Mouse (Mus musculus) neural tube, postnatal 0 days (tissue): Measurements from ENCODE around the gene Olfr816. TPM values are rescaled to one million over a fixed set of nuclear protein-coding genes. Genes with fewer than 3 reads are reported as not detected.

Experiments used
- polyA plus RNA-seq: library from polyadenylated mRNA; unstranded; fragments of >200 nt; fragmentation: Nextera tagmentation; extraction: Ambion mirVana; gene quantifications from 2 replicates; pipeline ENCODE4 v1.2.1, GENCODE M21; 2015

The Olfr816 gene
- not detected in 2 replicates for polyA plus RNA-seq

GRCm38 (mm10) chr10:129915497-129915896 lies at the start of gene Olfr816:
Olfr816 (minus strand) TSS chr10:129915597.

DNA sequence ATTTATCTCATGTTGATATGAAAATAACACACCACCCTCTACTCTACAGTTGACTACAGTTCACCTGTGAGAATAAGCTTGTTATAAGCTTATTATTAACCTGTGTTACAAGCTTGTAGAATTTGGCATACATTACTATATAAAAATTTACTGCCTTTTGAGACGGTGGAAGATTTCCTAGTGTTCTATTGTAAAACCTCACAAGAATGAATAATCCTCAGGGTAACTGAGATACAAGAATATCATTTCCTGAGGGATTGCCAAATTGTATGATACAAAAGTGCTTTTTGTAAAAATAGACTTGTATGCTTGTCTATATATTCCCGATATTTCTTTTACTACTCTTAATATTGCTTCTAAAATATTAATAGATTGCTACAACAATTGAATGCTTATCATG lies 33.6 kb upstream of the Olfr816 start, which contains the start of gene Olfr818:
TSS of gene Olfr818 (minus strand) at position 101 of the 400 bp plus-strand sequence.

DNA sequence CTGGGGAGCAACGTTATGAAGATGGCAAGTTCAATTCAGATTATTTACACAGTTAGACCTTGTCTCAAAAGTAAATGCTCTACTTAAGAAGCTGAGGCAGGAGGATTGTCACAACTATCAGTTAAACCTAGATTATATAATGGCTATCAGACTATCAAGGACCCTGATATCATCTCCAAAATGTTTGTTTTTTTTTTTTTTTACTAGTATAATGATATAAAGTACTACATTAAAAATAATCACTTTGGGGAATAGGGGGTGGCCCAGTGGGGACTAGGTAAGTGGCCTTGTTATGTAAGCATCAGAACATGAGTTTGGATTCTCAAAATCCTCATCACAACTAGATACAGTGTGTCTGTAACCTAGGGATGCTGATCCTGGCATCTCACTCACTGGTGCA lies 9.6 kb downstream of the Olfr816 start, which contains the start of gene Olfr815:
TSS of gene Olfr815 (minus strand) at position 101 of the 400 bp plus-strand sequence.

DNA sequence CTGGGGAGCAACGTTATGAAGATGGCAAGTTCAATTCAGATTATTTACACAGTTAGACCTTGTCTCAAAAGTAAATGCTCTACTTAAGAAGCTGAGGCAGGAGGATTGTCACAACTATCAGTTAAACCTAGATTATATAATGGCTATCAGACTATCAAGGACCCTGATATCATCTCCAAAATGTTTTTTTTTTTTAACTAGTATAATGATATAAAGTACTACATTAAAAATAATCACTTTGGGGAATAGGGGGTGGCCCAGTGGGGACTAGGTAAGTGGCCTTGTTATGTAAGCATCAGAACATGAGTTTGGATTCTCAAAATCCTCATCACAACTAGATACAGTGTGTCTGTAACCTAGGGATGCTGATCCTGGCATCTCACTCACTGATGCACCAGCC lies 35.6 kb downstream of the Olfr816 start, which contains the start of gene Olfr814:
TSS of gene Olfr814 (minus strand) at position 101 of the 400 bp plus-strand sequence.

Other genes starting within 250 kb of the Olfr816 start
- not detected in 2 replicates for gene Olfr801, start 241.7 kb downstream of the Olfr816 start, polyA plus RNA-seq
- 0.04 and 0.08 TPM in 2 replicates for gene Olfr802, start 227.4 kb downstream of the Olfr816 start, polyA plus RNA-seq
- gene Olfr803, start 221.3 kb downstream of the Olfr816 start, polyA plus RNA-seq, result not detected in 2 replicates
- gene Olfr804, start 212.4 kb downstream of the Olfr816 start, polyA plus RNA-seq, result not detected in 2 replicates
- not detected in 2 replicates for gene Olfr805, start 186.2 kb downstream of the Olfr816 start, polyA plus RNA-seq
- gene Olfr806, start 173.7 kb downstream of the Olfr816 start, polyA plus RNA-seq, result not detected in 2 replicates
- not detected in 2 replicates for gene Olfr807, start 157.8 kb downstream of the Olfr816 start, polyA plus RNA-seq
- not detected in 2 replicates for gene Olfr808, start 150.1 kb downstream of the Olfr816 start, polyA plus RNA-seq
- gene Olfr809, start 141.0 kb downstream of the Olfr816 start, polyA plus RNA-seq, result not detected in 2 replicates
- not detected in 2 replicates for gene Olfr810, start 120.7 kb downstream of the Olfr816 start, polyA plus RNA-seq
- gene Olfr811, start 111.2 kb downstream of the Olfr816 start, polyA plus RNA-seq, result not detected in 2 replicates
- gene Olfr812, start 69.5 kb downstream of the Olfr816 start, polyA plus RNA-seq, result not detected in 2 replicates
- not detected in 2 replicates for gene Olfr813, start 60.2 kb downstream of the Olfr816 start, polyA plus RNA-seq
- gene Olfr814, start 35.7 kb downstream of the Olfr816 start, polyA plus RNA-seq, result not detected in 2 replicates
- not detected in 2 replicates for gene Olfr815, start 9.7 kb downstream of the Olfr816 start, polyA plus RNA-seq
- gene Olfr818, start 33.5 kb upstream of the Olfr816 start, polyA plus RNA-seq, result not detected in 2 replicates
- gene Olfr819, start 51.7 kb upstream of the Olfr816 start, polyA plus RNA-seq, result not detected in 2 replicates
- gene Olfr247, start 60.5 kb upstream of the Olfr816 start, polyA plus RNA-seq, result not detected in 2 replicates
- gene Gm10310, start 69.5 kb upstream of the Olfr816 start, polyA plus RNA-seq, result not detected in 2 replicates
- not detected in 2 replicates for gene Olfr820, start 97.0 kb upstream of the Olfr816 start, polyA plus RNA-seq
- not detected in 2 replicates for gene Olfr821, start 114.8 kb upstream of the Olfr816 start, polyA plus RNA-seq
- not detected in 2 replicates for gene Olfr822, start 155.6 kb upstream of the Olfr816 start, polyA plus RNA-seq
- not detected in 2 replicates for gene Olfr823, start 199.8 kb upstream of the Olfr816 start, polyA plus RNA-seq
- gene Olfr824, start 214.4 kb upstream of the Olfr816 start, polyA plus RNA-seq, result not detected in 2 replicates